14 mouse cellular contexts compared by ENCODE assay signal in the genomic region with DNA sequence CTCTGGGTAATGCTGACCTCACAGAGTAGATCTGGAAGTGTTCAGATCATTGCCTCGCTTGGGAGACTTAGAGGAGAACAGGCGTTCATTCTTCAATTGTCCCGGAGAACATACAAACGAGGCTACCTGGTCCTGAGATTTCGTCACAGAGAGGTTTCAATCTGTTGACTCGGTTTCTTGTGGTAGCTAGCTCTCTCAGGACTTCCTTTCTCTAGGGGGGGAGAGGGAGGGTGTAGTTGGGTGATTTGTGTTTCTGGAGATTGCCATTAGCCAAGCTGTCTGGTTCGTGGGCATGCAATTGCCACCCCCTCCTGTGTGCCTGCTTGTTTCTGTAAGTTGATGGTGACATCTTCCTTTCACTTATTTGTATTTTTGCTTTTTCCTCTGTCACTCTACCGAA.
A peak's percentile ranks its signal among the peaks of the same experiment; 100 is the strongest.
DNase-seq lines count a peak whose midpoint lies in the region; ATAC-seq and TF ChIP-seq lines count a peak whose summit lies in the region.
"Had no signal": no experiment of that assay in that cellular context is flagged by ENCODE, and none has a peak within 500 bp of the region (broad histone marks: within the 10 kb centered on the region; RNA-seq: fewer than 3 reads in every experiment).

No protein-coding gene starts in this region.

- no peak for TF ChIP-seq EP300 in liver, postnatal 0 days (IDR thresholded peaks at IDR 0.05; ENCODE audit: low read depth)

- H3K36me3 ChIP-seq in kidney, embryonic 16.5 days (ENCODE audit: insufficient read depth, low read length) = no peaks in the 10 kb centered on the region
- H3K36me3 ChIP-seq in liver, postnatal 0 days (replicated peaks; ENCODE audit: insufficient read depth, low read length) = no peaks in the 10 kb centered on the region
- H3K36me3 ChIP-seq: G1E; heart, embryonic 13.5 days; neural tube, embryonic 12.5 days had no signal

- peak overlapping the region; percentile 91; the same call in 1 of the 2 replicates for H3K27ac ChIP-seq in kidney, embryonic 16.5 days (ENCODE audit: low read length)
- peak overlapping the region; percentile 88 for H3K27ac ChIP-seq in brown adipose tissue, adult 24 weeks (replicated peaks; ENCODE audit: low read depth, low read length)
- peak overlapping the region; percentile 55 for H3K27ac ChIP-seq in liver, postnatal 0 days (ENCODE audit: low read depth)
- H3K27ac ChIP-seq: neural tube, embryonic 12.5 days had no signal

- WGBS in kidney, embryonic 16.5 days = 77% methylated on average over 8 of the region's 8 CpGs
- WGBS in liver, postnatal 0 days (ENCODE audit: insufficient replicate concordance) = 47% methylated on average over 8 of the region's 8 CpGs

- TF ChIP-seq CTCF in liver, postnatal 0 days (IDR thresholded peaks at IDR 0.05; ENCODE audit: low read depth) = no peak

- H3K27me3 ChIP-seq in kidney, embryonic 16.5 days (ENCODE audit: insufficient read depth, low read length) = no peaks in the 10 kb centered on the region
- H3K27me3 ChIP-seq in liver, postnatal 0 days (ENCODE audit: insufficient read depth, low read length) = no peaks in the 10 kb centered on the region
- H3K27me3 ChIP-seq: heart, embryonic 13.5 days; neural tube, embryonic 12.5 days had no signal

- H3K9ac ChIP-seq in kidney, embryonic 16.5 days (replicated peaks; ENCODE audit: low read length) = no peak overlapping the region
- no peak overlapping the region for H3K9ac ChIP-seq in liver, postnatal 0 days (replicated peaks)
- H3K9ac ChIP-seq: heart, embryonic 13.5 days; neural tube, embryonic 12.5 days had no signal

- no peak overlapping the region for H3K4me2 ChIP-seq in kidney, embryonic 16.5 days (replicated peaks; ENCODE audit: low read depth, low read length)
- no peak overlapping the region for H3K4me2 ChIP-seq in liver, postnatal 0 days (ENCODE audit: low read depth, low read length)
- H3K4me2 ChIP-seq: heart, embryonic 13.5 days; neural tube, embryonic 12.5 days had no signal

- H3K4me3 ChIP-seq in kidney, embryonic 16.5 days (ENCODE audit: low read length) = no peak overlapping the region
- H3K4me3 ChIP-seq in brown adipose tissue, adult 24 weeks (ENCODE audit: insufficient read depth, low read depth, low read length) = no peak overlapping the region
- no peak overlapping the region for H3K4me3 ChIP-seq in liver, postnatal 0 days (ENCODE audit: low read depth, low read length)
- H3K4me3 ChIP-seq: heart, embryonic 13.5 days; neural tube, embryonic 12.5 days had no signal

- H3K4me1 ChIP-seq in kidney, embryonic 16.5 days (ENCODE audit: insufficient read depth, low read length) = peaks cover 59% of the 10 kb centered on the region
- peaks cover 29% of the 10 kb centered on the region for H3K4me1 ChIP-seq in brown adipose tissue, adult 24 weeks (ENCODE audit: control insufficient read depth, insufficient read depth, insufficient read length, low read length)
- H3K4me1 ChIP-seq in liver, postnatal 0 days (ENCODE audit: insufficient read depth) = peaks cover 31% of the 10 kb centered on the region

- ATAC-seq in kidney, embryonic 16.5 days (ENCODE audit: low FRiP score, low TSS enrichment) = no peak
- no peak for ATAC-seq in liver, postnatal 0 days

- DNase-seq in kidney, adult 11 months = no peak
- peak; percentile 43 for DNase-seq in CD4-positive, CD25-positive, alpha-beta regulatory T cell, adult 2 months (ENCODE audit: low read depth, low spot score)
- DNase-seq in liver, postnatal 0 days = no peak
- DNase-seq in frontal cortex, postnatal 25 days (ENCODE audit: low spot score in 2 of 2) = no peak
- DNase-seq in cerebellum, adult 8-10 months = no peak
- no peak for DNase-seq in adipocyte (ENCODE audit: low spot score)
- DNase-seq: adrenal gland, adult 8-10 months; cerebellum, adult 2 months had no signal

- H3K9me3 ChIP-seq in kidney, embryonic 16.5 days (ENCODE audit: low read length) = no peaks in the 10 kb centered on the region
- H3K9me3 ChIP-seq in liver, postnatal 0 days (ENCODE audit: low read length) = no peaks in the 10 kb centered on the region
- H3K9me3 ChIP-seq: G1E; heart, embryonic 13.5 days; megakaryocyte, embryonic 14.5 days; neural tube, embryonic 12.5 days had no signal
